Mouse (Mus musculus) thymus, adult 2 months (tissue): ENCODE data around the gene Olfr1299. TPM values are rescaled to one million over a fixed set of nuclear protein-coding genes. Genes with fewer than 3 reads are reported as not detected.

ENCODE experiments used
- DNase-seq: peaks from one replicate; pipeline ENCODE4 v3.0.0; 2021
- H3K27ac ChIP-seq: fragments of 200-500 bp; 2 replicates; pipeline ENCODE4 v1.5.1; 2012; ENCODE audit warnings: low read length, control low read depth; ENCODE audit not compliant: control insufficient read depth, insufficient read depth
- H3K27me3 ChIP-seq: fragments of 200-500 bp; 2 replicates; pipeline ENCODE4 v1.6.1; 2012; ENCODE audit warnings: mild to moderate bottlenecking, low read length, moderate library complexity, mixed read lengths; ENCODE audit not compliant: control insufficient read depth, insufficient read depth
- H3K36me3 ChIP-seq: fragments of 200-500 bp; 2 replicates; pipeline ENCODE4 v1.6.1; 2012; ENCODE audit warnings: mild to moderate bottlenecking, low read length, moderate library complexity; ENCODE audit not compliant: control insufficient read depth, insufficient read depth
- H3K4me1 ChIP-seq: fragments of 200-500 bp; replicated peaks from 2 replicates; pipeline ENCODE4 v1.6.1; 2012; ENCODE audit warnings: low read length; ENCODE audit not compliant: control insufficient read depth, insufficient read depth
- H3K4me3 ChIP-seq: fragments of 200-500 bp; 2 replicates; pipeline ENCODE4 v1.5.1; 2012; ENCODE audit warnings: mild to moderate bottlenecking, low read length, control low read depth, moderate library complexity; ENCODE audit not compliant: control insufficient read depth, insufficient read depth
- CTCF ChIP-seq: fragments of 200-500 bp; IDR thresholded peaks from 2 replicates; pipeline ENCODE4 v1.5.1; 2012; ENCODE audit warnings: mild to moderate bottlenecking, control low read depth, low read length, moderate library complexity, borderline replicate concordance; ENCODE audit not compliant: control insufficient read depth, poor library complexity, insufficient read depth; ENCODE audit errors: extremely low read depth
- POLR2A ChIP-seq: fragments of 200-500 bp; IDR thresholded peaks from 2 replicates; pipeline ENCODE4 v1.6.1; 2012; ENCODE audit warnings: mild to moderate bottlenecking, low read length, control low read depth, moderate library complexity; ENCODE audit not compliant: control insufficient read depth, poor library complexity, insufficient read depth; ENCODE audit errors: extremely low read depth
- WGBS: fragments of 180-500 bp; shearing (Covaris S2); methylation state at CpG from one replicate; pipeline ENCODE4 v1.1.7; 2018; 5-methylcytosine and 5-hydroxymethylcytosine counted together
- polyA plus RNA-seq: library from polyadenylated mRNA; depleted of rRNA; stranded (reverse); fragments of >200 nt; gene quantifications from 2 replicates; pipeline ENCODE4 v1.2.3, GENCODE M21; 2012; rRNA removed

The Olfr1299 gene
- polyA plus RNA-seq: not detected in 2 replicates

GRCm38 (mm10) chr2:111661119-111661518, at the start of gene Olfr1299:
Gene Olfr1299, plus strand, starts transcription at chr2:111661419.
- H3K36me3 ChIP-seq: no peaks in the 10 kb centered on the region
- DNase-seq: no peak
- H3K4me3 ChIP-seq: no peak within 1 kb of the TSS
- 79% methylated on average over 4 of the region's 4 CpGs for WGBS
- H3K27me3 ChIP-seq: no peaks in the 10 kb centered on the region
- no peak within 1 kb of the TSS for H3K27ac ChIP-seq
- TF ChIP-seq CTCF (no peak), POLR2A (no peak)
- no peaks in the 10 kb centered on the region for H3K4me1 ChIP-seq

DNA sequence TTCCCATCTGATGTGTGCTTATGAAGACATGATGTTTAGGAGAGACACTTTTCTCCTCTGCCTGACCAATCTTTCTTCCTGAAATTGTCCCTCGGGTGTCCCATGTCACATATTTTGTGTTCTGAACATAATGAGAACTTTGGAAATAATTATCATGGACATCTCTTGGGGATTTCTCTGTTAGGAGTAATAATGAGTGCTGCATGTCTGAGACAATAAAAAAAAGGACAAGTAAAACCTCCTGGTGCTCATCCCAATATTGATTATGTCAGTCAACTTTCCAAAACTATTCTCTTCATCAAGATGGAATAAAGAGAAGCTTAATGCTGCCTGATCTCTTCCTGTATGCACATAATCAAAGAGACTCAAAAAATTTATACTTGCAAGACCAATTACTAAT, 34.8 kb upstream of the Olfr1299 start, which contains the start of gene Olfr1297:
Gene Olfr1297, minus strand, starts transcription at position 101 of the 400 bp plus-strand sequence.
- no peak within 1 kb of the TSS for H3K27ac ChIP-seq
- no peak within 1 kb of the TSS for H3K4me3 ChIP-seq
- no peak for DNase-seq
- H3K4me1 ChIP-seq: no peaks in the 10 kb centered on the region
- H3K27me3 ChIP-seq: no peaks in the 10 kb centered on the region
- H3K36me3 ChIP-seq: no peaks in the 10 kb centered on the region
- WGBS: 82% methylated on average over 1 of the region's 1 CpGs
- TF ChIP-seq POLR2A (no peak), CTCF (no peak)

GRCm38 (mm10) chr2:111649101-111649500, 12.1 kb upstream of the Olfr1299 start, which contains the start of gene Olfr1298:
Gene Olfr1298, minus strand, starts transcription at chr2:111649201.
- H3K4me3 ChIP-seq: no peak within 1 kb of the TSS
- no peaks in the 10 kb centered on the region for H3K36me3 ChIP-seq
- TF ChIP-seq CTCF (no peak), POLR2A (no peak)
- H3K4me1 ChIP-seq: no peaks in the 10 kb centered on the region
- WGBS: 95% methylated on average over 1 of the region's 1 CpGs
- no peaks in the 10 kb centered on the region for H3K27me3 ChIP-seq
- DNase-seq: no peak
- H3K27ac ChIP-seq: no peak within 1 kb of the TSS

Other genes starting within 250 kb of the Olfr1299 start
- gene Olfr1286, start 238.3 kb upstream of the Olfr1299 start, polyA plus RNA-seq: not detected in 2 replicates
- gene Olfr1287, start 212.3 kb upstream of the Olfr1299 start, polyA plus RNA-seq: not detected in 2 replicates
- not detected in 2 replicates for gene Olfr1288, start 187.3 kb upstream of the Olfr1299 start, polyA plus RNA-seq
- not detected in 2 replicates for gene Olfr1289, start 180.6 kb upstream of the Olfr1299 start, polyA plus RNA-seq
- gene Olfr1290, start 167.6 kb upstream of the Olfr1299 start, polyA plus RNA-seq: not detected in 2 replicates
- gene Olfr1291-ps1, start 164.2 kb upstream of the Olfr1299 start, polyA plus RNA-seq: not detected in 2 replicates
- gene Olfr1293-ps, start 136.2 kb upstream of the Olfr1299 start, polyA plus RNA-seq: not detected in 2 replicates
- gene Olfr1294, start 121.1 kb upstream of the Olfr1299 start, polyA plus RNA-seq: not detected in 2 replicates
- gene Olfr1295, start 91.7 kb upstream of the Olfr1299 start, polyA plus RNA-seq: not detected in 2 replicates
- gene Olfr1297, start 34.9 kb upstream of the Olfr1299 start, polyA plus RNA-seq: not detected in 2 replicates
- gene Olfr1298, start 12.2 kb upstream of the Olfr1299 start, polyA plus RNA-seq: not detected in 2 replicates
- gene Olfr1301, start 89.6 kb downstream of the Olfr1299 start, polyA plus RNA-seq: not detected in 2 replicates
- not detected in 2 replicates for gene Olfr1302, start 116.0 kb downstream of the Olfr1299 start, polyA plus RNA-seq
- not detected in 2 replicates for gene Olfr1303, start 158.9 kb downstream of the Olfr1299 start, polyA plus RNA-seq
- gene Olfr1305, start 215.7 kb downstream of the Olfr1299 start, polyA plus RNA-seq: not detected in 2 replicates